Mouse (Mus musculus): ENCODE data around the gene 0610012G03Rik.

DNA sequence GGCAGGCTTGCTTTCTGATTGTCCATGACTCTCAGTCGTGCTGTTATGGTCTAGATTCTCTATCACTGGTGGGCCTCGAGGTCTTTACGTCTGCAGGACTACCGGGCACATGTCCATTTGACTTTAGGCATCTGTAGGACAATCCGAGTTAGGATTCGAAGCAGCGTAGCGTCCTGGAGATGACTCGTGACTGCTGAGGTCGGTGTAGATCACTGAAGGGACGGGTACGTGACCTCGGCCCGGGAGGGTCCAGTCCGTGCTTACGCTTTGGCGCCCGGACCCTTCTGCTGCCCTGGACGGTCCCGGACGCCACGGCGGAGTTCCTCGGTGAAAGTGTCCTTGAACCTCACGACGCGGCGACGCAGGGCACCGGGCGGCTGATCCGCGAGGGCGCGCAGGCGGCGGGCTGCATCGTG lies 385 bp downstream of the 0610012G03Rik start:
- TF ChIP-seq EP300 (IDR thresholded peaks at IDR 0.05) (no peak), CTCF (IDR thresholded peaks at IDR 0.05) (no peak)

Measured in lung, postnatal 0 days (tissue).